Mouse (Mus musculus) heart, embryonic 11.5 days (tissue): ENCODE measurements around the gene Sergef. TPM values are rescaled to one million over a fixed set of nuclear protein-coding genes. Genes with fewer than 3 reads are reported as not detected.

ENCODE experiments used
- ATAC-seq: fragments of 200-750 bp; cut with Nextera tagmentation; replicated peaks from 2 replicates; pipeline ENCODE4 v1.8.0; 2017; ENCODE audit warnings: moderate library complexity; ENCODE audit not compliant: insufficient number of reproducible peaks, low FRiP score, low TSS enrichment
- H3K27ac ChIP-seq: fragments of 300-500 bp; sonication (generic); 2 replicates; pipeline ENCODE4 v1.5.1; 2014; ENCODE audit warnings: mild to moderate bottlenecking, low read depth, low read length
- H3K27me3 ChIP-seq: fragments of 300-500 bp; sonication (generic); 2 replicates; pipeline ENCODE4 v1.6.1; 2014; ENCODE audit warnings: mild to moderate bottlenecking, low read length, mixed read lengths; ENCODE audit not compliant: control insufficient read depth, insufficient read depth
- H3K36me3 ChIP-seq: fragments of 300-500 bp; sonication (generic); 2 replicates; pipeline ENCODE4 v1.6.1; 2014; ENCODE audit warnings: mild to moderate bottlenecking, low read length, moderate library complexity, mixed read lengths; ENCODE audit not compliant: control insufficient read depth, insufficient read depth
- H3K4me1 ChIP-seq: fragments of 300-500 bp; sonication (generic); 2 replicates; pipeline ENCODE4 v1.6.1; 2014; ENCODE audit warnings: low read length; ENCODE audit not compliant: control insufficient read depth, insufficient read depth
- H3K4me2 ChIP-seq: fragments of 300-500 bp; sonication (generic); 2 replicates; pipeline ENCODE4 v1.6.1; 2014; ENCODE audit warnings: mild to moderate bottlenecking, moderate library complexity
- H3K4me3 ChIP-seq: fragments of 300-500 bp; sonication (generic); 2 replicates; pipeline ENCODE4 v1.5.1; 2014; ENCODE audit warnings: low read depth, low read length
- H3K9ac ChIP-seq: fragments of 300-500 bp; sonication (generic); 2 replicates; pipeline ENCODE4 v1.6.1; 2014; ENCODE audit warnings: mild to moderate bottlenecking, low read depth, low read length, moderate library complexity
- H3K9me3 ChIP-seq: fragments of 300-500 bp; sonication (generic); replicated peaks from 2 replicates; pipeline ENCODE4 v1.6.1; 2016; ENCODE audit warnings: low read length; ENCODE audit not compliant: control insufficient read depth
- WGBS: fragments of 180-500 bp; shearing (Covaris S2); extraction: QIAGEN DNeasy Blood & Tissue Kit; methylation state at CpG from one replicate; pipeline ENCODE4 v1.1.7; 2014; ENCODE audit not compliant: insufficient replicate concordance; 5-methylcytosine and 5-hydroxymethylcytosine counted together
- polyA plus RNA-seq: library from polyadenylated mRNA; unstranded; fragments of >200 nt; fragmentation: Nextera tagmentation; extraction: Ambion mirVana; gene quantifications from 2 replicates; pipeline ENCODE4 v1.2.1, GENCODE M21; 2014

The Sergef gene
- polyA plus RNA-seq, 1 experiment from 2014 or later: 11.6 TPM

DNA sequence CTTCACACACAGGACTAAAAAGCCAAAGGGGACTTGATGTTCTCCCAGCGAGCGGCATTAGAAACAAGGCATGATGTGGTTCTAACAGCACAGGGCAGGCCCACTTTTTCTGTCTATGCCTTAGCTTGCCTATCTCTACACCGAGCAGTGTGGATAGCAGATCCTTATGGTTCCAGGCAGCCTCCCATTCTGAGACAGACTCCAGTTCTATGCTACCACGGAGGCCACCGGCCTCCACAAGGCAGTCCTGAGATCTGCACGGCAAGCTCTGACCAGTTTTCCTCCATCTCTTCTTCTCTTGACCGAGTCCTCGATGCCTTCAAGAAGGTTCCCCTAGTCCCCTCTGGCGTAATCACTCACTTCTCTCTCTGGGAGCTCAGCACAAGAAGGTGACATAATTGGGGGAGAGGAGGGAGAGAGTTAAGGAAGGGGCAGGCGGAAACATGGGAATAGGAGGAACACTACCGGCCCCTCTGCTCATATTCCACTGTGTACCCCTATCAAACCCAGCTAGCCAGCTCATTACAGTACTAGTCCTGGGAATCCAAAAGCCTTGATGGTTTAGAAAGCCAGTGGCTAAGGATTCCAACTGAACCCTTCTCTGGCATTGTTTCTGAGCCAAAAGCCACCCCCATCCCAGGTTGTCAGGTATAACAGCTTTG, 104.7 kb downstream of the Sergef start:
- Histone ChIP-seq H3K9ac (no peak overlapping the region), H3K4me2 (no peak overlapping the region), H3K9me3 (no peaks in the 10 kb centered on the region), H3K4me3 (no peak overlapping the region), H3K27me3 (no peaks in the 10 kb centered on the region), H3K36me3 (no peaks in the 10 kb centered on the region), H3K27ac (no peak overlapping the region), H3K4me1 (peaks cover 2% of the 10 kb centered on the region; the same call in 1 of the 2 replicates)
- WGBS: 80% methylated on average over 11 of the region's 11 CpGs
- no peak for ATAC-seq

DNA sequence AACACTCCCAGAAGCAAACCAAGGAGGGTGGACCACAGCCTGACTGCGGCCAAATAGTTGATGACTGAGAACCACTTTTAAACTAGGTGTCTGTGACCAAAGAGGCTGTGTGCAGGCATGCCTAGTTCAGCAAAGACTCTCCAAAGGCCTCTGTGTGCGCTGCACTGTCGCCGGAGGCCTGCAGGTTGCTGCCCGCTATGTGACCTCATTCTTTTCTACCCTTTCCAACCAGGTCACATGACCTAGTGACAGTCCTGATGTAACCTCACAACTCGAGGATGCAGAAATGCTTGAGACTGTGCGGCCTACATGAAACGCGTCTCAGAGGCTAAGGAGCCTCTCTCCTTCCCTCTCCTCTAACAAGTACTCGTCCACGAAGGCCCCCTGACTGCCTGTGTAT, 106.1 kb downstream of the Sergef start:
- Histone ChIP-seq H3K36me3 (no peaks in the 10 kb centered on the region), H3K4me2 (no peak overlapping the region), H3K9me3 (no peaks in the 10 kb centered on the region), H3K4me3 (no peak overlapping the region), H3K27ac (no peak overlapping the region), H3K9ac (no peak overlapping the region), H3K27me3 (no peaks in the 10 kb centered on the region), H3K4me1 (peaks cover 2% of the 10 kb centered on the region; the same call in 1 of the 2 replicates)
- ATAC-seq: no peak
- WGBS: 77% methylated on average over 11 of the region's 11 CpGs

DNA sequence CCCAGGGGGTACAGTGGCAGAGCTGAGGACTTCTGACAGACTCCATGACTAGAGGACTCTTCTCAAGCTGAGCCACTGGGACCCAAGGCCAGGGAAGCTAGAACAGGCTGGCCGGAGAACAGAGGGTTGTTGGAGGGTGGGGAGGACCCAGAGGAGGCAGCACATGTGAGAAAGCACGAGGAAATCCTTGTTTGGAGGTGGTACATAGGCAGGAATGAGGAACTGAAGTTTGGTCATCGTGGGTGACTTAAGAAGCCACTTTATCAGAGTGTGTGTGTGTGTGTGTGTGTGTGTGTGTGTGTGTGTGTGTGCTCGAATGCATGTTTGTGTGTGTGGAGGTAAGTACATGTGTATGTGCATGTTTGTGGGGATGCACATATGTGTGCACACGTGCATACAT, 108.3 kb downstream of the Sergef start:
- no peaks in the 10 kb centered on the region for H3K9me3 ChIP-seq
- 81% methylated on average over 5 of the region's 5 CpGs for WGBS
- no peaks in the 10 kb centered on the region for H3K36me3 ChIP-seq
- no peak overlapping the region for H3K27ac ChIP-seq
- H3K4me3 ChIP-seq: no peak overlapping the region
- no peak overlapping the region for H3K9ac ChIP-seq
- H3K27me3 ChIP-seq: no peaks in the 10 kb centered on the region
- H3K4me1 ChIP-seq: peaks cover 2% of the 10 kb centered on the region; the same call in 1 of the 2 replicates
- no peak for ATAC-seq
- H3K4me2 ChIP-seq: no peak overlapping the region

DNA sequence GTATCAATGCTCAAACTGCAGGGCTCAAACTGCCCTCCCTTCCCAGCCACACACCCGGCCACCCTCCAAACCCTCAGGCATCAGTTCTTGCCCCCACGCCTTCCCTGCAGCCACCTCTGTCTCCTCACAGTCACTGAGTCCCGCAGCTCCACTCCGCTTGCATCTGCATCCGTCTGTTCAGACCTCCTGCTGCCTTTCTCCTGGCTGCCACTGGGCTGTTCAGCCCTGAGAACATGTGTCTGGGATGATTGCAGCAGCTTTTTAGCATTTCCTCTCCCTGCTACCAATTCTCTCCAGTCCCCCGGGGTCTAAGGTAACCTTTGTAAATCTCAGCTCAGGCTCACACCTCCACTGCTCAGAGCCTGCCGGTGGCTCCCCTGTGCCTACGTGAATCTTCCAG, 109.7 kb downstream of the Sergef start:
- Histone ChIP-seq H3K9ac (no peak overlapping the region), H3K4me3 (no peak overlapping the region), H3K4me2 (no peak overlapping the region), H3K27me3 (no peaks in the 10 kb centered on the region), H3K27ac (no peak overlapping the region), H3K4me1 (no peaks in the 10 kb centered on the region; the same call in 1 of the 2 replicates), H3K36me3 (no peaks in the 10 kb centered on the region), H3K9me3 (no peaks in the 10 kb centered on the region)
- 38% methylated on average over 8 of the region's 8 CpGs for WGBS
- no peak for ATAC-seq

GRCm38 (mm10) chr7:46529259-46529658, 110.3 kb downstream of the Sergef start:
- ATAC-seq: no peak
- Histone ChIP-seq H3K27ac (no peak overlapping the region), H3K4me1 (no peaks in the 10 kb centered on the region; the same call in 1 of the 2 replicates), H3K9me3 (no peaks in the 10 kb centered on the region), H3K36me3 (no peaks in the 10 kb centered on the region), H3K27me3 (no peaks in the 10 kb centered on the region), H3K4me2 (no peak overlapping the region), H3K4me3 (no peak overlapping the region), H3K9ac (no peak overlapping the region)
- 83% methylated on average over 5 of the region's 5 CpGs for WGBS

DNA sequence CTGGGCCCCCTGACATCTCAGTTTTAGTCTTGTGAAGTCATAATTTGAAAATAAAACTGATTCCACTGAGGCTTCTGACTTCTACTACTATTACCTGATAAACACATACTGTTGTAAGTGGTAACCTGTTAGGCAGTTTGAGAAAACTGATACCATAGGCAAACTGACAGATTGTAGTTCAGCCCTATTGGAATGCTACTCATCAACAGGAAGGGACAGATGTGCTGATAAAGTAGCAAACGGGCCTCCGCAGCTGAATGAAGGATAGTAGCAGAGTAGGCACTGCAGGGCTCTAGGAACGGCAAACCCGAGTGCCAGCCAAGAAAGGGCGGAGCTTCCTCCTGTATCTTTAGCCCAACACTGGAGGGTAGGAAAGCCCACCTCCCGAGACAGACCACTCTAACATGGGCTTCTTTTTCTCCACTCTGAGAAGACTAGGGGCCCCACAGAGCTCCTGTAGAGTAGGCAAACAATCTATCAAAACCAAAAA, 112.9 kb downstream of the Sergef start:
- no peak overlapping the region for H3K27ac ChIP-seq
- no peaks in the 10 kb centered on the region for H3K27me3 ChIP-seq
- no peaks in the 10 kb centered on the region for H3K4me1 ChIP-seq
- H3K36me3 ChIP-seq: no peaks in the 10 kb centered on the region
- WGBS: 27% methylated on average over 6 of the region's 6 CpGs
- no peaks in the 10 kb centered on the region for H3K9me3 ChIP-seq
- H3K4me3 ChIP-seq: no peak overlapping the region
- H3K4me2 ChIP-seq: no peak overlapping the region
- H3K9ac ChIP-seq: no peak overlapping the region
- ATAC-seq: no peak

DNA sequence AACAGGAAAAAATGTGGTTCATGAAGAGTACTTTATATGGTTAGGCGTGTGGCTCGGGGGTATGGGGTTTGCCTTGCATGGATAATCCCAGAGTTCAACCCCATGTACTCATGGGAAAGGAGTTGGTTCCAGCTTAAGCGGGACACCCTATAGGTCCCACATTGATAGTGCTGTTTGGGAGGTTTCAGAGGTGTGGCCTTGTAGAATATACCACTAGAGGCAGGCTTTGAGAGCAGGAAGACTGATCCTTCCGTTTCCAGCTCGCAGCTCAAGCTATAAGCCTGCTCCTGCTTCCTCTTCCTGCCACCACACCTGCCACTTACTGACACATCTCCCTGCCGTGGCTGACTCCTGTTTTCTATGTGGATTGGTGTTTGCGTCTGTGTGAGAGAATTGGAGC, 116.4 kb downstream of the Sergef start:
- WGBS: 68% methylated on average over 7 of the region's 7 CpGs
- Histone ChIP-seq H3K4me3 (no peak overlapping the region), H3K36me3 (no peaks in the 10 kb centered on the region), H3K27me3 (no peaks in the 10 kb centered on the region), H3K4me1 (no peaks in the 10 kb centered on the region), H3K4me2 (no peak overlapping the region), H3K9ac (no peak overlapping the region), H3K9me3 (no peaks in the 10 kb centered on the region), H3K27ac (no peak overlapping the region)
- no peak for ATAC-seq

- Histone ChIP-seq H3K9ac (no peak overlapping the region), H3K4me3 (no peak overlapping the region), H3K27ac (no peak overlapping the region), H3K36me3 (no peaks in the 10 kb centered on the region), H3K27me3 (no peaks in the 10 kb centered on the region), H3K9me3 (no peaks in the 10 kb centered on the region), H3K4me1 (no peaks in the 10 kb centered on the region), H3K4me2 (no peak overlapping the region)
- ATAC-seq: no peak
- WGBS: 86% methylated on average over 17 of the region's 17 CpGs
Observed at GRCm38 (mm10) chr7:46521794-46522193, 117.8 kb downstream of the Sergef start.

DNA sequence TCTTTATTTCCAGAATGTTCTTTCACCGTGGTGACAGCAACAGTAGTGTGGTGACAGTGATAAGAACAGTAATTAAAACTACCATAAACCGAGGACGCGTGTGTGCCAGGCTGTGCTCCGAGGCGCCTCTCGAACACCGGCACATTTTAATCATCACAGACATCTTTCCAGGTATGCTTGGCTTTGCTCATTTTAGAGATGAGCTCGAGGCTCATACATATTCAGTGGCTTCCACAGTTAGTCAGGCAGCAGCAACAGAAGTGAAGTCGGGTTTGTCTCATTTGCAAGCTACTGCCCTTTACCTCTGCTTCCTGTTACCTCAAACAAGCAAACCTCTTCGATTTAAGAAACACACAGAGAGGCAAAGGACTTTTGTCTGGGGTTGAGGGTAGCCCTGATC, 120.5 kb downstream of the Sergef start:
- Histone ChIP-seq H3K4me1 (no peaks in the 10 kb centered on the region), H3K9ac (no peak overlapping the region), H3K4me2 (no peak overlapping the region), H3K27me3 (no peaks in the 10 kb centered on the region), H3K36me3 (no peaks in the 10 kb centered on the region), H3K9me3 (no peaks in the 10 kb centered on the region), H3K4me3 (no peak overlapping the region), H3K27ac (no peak overlapping the region)
- 80% methylated on average over 11 of the region's 11 CpGs for WGBS
- ATAC-seq: no peak
